Mouse (Mus musculus) stomach, embryonic 16.5 days (tissue): ENCODE results near the gene Keg1. TPM values are rescaled to one million over a fixed set of nuclear protein-coding genes. Genes with fewer than 3 reads are reported as not detected.
"Not testable (repeated sequence)": the region's sequence is repeated elsewhere in the genome, so short reads cannot be mapped to it uniquely, and the experiment has no call there.

ENCODE experiments used
- ATAC-seq: fragments of 200-750 bp; cut with Nextera tagmentation; 2 replicates; pipeline ENCODE4 v1.8.0; 2017; ENCODE audit warnings: moderate number of reproducible peaks, moderate TSS enrichment; ENCODE audit not compliant: insufficient read depth, low FRiP score
- H3K27ac ChIP-seq: fragments of 300-500 bp; sonication (generic); 2 replicates; pipeline ENCODE4 v1.5.1; 2014; ENCODE audit warnings: low read length
- H3K27me3 ChIP-seq: fragments of 300-500 bp; sonication (generic); 2 replicates; pipeline ENCODE4 v1.6.1; 2014; ENCODE audit warnings: low read length, control low read depth, mixed read lengths; ENCODE audit not compliant: control insufficient read depth, insufficient read depth
- H3K36me3 ChIP-seq: fragments of 300-500 bp; sonication (generic); 2 replicates; pipeline ENCODE4 v1.6.1; 2014; ENCODE audit warnings: low read length; ENCODE audit not compliant: control insufficient read depth, insufficient read depth
- H3K4me1 ChIP-seq: fragments of 300-500 bp; sonication (generic); 2 replicates; pipeline ENCODE4 v1.6.1; 2014; ENCODE audit warnings: low read length, control low read depth, mixed read lengths; ENCODE audit not compliant: control insufficient read depth, insufficient read depth
- H3K4me2 ChIP-seq: fragments of 300-500 bp; sonication (generic); 2 replicates; pipeline ENCODE4 v1.6.1; 2014; ENCODE audit warnings: low read depth, low read length, mixed read lengths
- H3K4me3 ChIP-seq: fragments of 300-500 bp; sonication (generic); replicated peaks from 2 replicates; pipeline ENCODE4 v1.5.1; 2014; ENCODE audit warnings: mild to moderate bottlenecking, low read length
- H3K9ac ChIP-seq: fragments of 300-500 bp; sonication (generic); 2 replicates; pipeline ENCODE4 v1.6.1; 2014; ENCODE audit warnings: low read length
- H3K9me3 ChIP-seq: fragments of 300-500 bp; sonication (generic); replicated peaks from 2 replicates; pipeline ENCODE4 v1.6.1; 2016; ENCODE audit warnings: low read length, control low read depth; ENCODE audit not compliant: control insufficient read depth
- WGBS: fragments of 180-500 bp; shearing (Covaris S2); extraction: QIAGEN DNeasy Blood & Tissue Kit; methylation state at CpG from one replicate; pipeline ENCODE4 v1.1.7; 2014; 5-methylcytosine and 5-hydroxymethylcytosine counted together
- polyA plus RNA-seq: library from polyadenylated mRNA; unstranded; fragments of >200 nt; fragmentation: Nextera tagmentation; extraction: Ambion mirVana; gene quantifications from 2 replicates; pipeline ENCODE4 v1.2.1, GENCODE M21; 2015

Gene Keg1
- polyA plus RNA-seq = 0.45 and 0.76 TPM in 2 replicates

DNA sequence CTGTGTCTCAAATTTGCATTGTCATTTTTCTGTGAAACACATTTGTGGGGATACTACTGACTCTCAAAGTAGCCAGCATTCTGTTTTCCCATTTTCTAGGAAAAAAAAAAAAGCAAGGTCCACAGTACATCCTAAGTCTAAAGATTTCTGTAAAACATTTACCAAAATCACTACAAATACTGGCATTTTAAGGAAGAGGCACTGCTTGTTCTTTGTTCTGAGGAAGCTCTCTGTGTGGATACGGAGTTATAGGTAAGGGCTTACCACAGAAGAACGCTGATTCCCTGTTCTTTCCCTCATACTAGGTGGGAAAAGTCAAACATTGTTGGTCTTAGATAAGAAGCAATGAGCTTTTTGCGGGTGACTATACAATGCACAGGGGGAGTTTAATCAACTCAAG lies at the start of gene Keg1:
Gene Keg1 (plus strand): TSS at position 197 of the 400 bp plus-strand sequence.
- H3K9me3 ChIP-seq = no peaks in the 10 kb centered on the region
- no peak within 1 kb of the TSS for H3K9ac ChIP-seq
- WGBS = 60% methylated on average over 3 of the region's 3 CpGs
- H3K27me3 ChIP-seq = no peaks in the 10 kb centered on the region
- no peak within 1 kb of the TSS for H3K27ac ChIP-seq
- no peaks in the 10 kb centered on the region for H3K36me3 ChIP-seq
- H3K4me3 ChIP-seq = no peak within 1 kb of the TSS
- no peak for ATAC-seq
- H3K4me1 ChIP-seq = no peaks in the 10 kb centered on the region
- H3K4me2 ChIP-seq = no peak within 1 kb of the TSS

DNA sequence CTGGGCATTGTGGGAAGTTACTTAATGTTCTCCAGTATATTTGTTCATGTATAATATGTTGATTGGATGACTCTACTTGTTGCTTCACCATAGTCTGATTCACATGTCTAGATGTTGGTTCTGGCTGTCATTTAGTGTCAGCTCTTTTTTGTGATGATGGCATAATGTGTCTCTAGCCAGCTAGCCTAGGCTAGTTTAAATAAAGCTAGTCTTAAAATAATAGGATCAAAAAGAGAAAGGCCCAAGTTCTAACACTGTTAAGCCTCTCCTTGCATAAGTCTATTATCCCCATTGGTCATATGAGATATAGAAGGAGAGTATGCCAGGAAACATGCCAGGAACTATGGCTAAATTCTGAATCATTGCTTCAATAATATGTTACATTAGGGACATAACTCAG lies 46.1 kb upstream of the Keg1 start:
- no peak overlapping the region for H3K4me3 ChIP-seq
- no peaks in the 10 kb centered on the region for H3K36me3 ChIP-seq
- no peak for ATAC-seq
- no peak overlapping the region for H3K27ac ChIP-seq
- no peaks in the 10 kb centered on the region for H3K9me3 ChIP-seq
- no peak overlapping the region for H3K4me2 ChIP-seq
- H3K9ac ChIP-seq = no peak overlapping the region
- H3K4me1 ChIP-seq = no peaks in the 10 kb centered on the region
- H3K27me3 ChIP-seq = no peaks in the 10 kb centered on the region

GRCm38 (mm10) chr19:12666156-12666555 lies 29.4 kb upstream of the Keg1 start:
- Histone ChIP-seq H3K9ac (no peak overlapping the region), H3K4me1 (no peaks in the 10 kb centered on the region), H3K4me3 (no peak overlapping the region), H3K4me2 (no peak overlapping the region), H3K36me3 (no peaks in the 10 kb centered on the region), H3K27me3 (no peaks in the 10 kb centered on the region), H3K27ac (no peak overlapping the region), H3K9me3 (no peaks in the 10 kb centered on the region)
- ATAC-seq = no peak
- WGBS = 76% methylated on average over 1 of the region's 1 CpGs

DNA sequence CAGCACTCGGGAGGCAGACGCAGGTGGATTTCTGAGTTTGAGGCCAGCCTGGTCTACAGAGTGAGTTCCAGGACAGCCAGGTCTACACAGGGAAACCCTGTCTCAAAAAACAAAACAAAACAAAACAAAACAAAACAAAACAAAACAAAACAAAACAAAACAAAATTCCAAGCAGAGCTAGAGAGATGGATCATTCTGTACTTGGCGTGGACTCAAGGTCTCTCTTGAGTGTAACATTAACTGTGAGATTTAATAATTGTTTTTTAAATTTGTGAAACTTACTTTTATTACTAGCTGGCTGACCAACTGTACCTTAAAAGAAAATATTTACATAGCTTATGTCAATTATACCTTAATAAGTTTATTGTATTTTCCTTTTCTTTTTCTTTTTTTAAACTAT lies 27.0 kb upstream of the Keg1 start:
- H3K36me3 ChIP-seq, H3K27me3 ChIP-seq, H3K9me3 ChIP-seq, H3K4me3 ChIP-seq, H3K4me1 ChIP-seq, ATAC-seq, H3K27ac ChIP-seq, H3K9ac ChIP-seq, H3K4me2 ChIP-seq: not testable (repeated sequence)
- WGBS = 93% methylated on average over 3 of the region's 3 CpGs

DNA sequence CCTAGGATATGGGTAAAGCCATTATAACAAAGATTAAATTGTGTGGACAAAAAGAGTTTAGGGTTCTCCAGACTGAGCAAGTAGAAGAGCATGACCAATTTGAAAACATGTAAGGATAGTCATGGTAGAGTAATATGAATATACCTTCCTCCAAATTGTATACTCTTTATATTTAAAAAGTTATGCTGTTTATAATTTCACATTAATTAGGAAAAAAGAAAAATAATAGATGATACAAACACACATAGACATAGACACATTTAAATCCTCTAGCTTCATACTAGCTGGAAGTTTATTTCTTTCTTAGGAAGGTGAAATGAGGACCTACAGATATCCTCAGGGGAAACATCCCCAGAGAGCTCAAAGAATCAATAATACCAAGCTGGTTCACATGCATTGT lies 25.4 kb upstream of the Keg1 start, which contains the start of gene Olfr1442:
Gene Olfr1442 (plus strand): TSS at position 301 of the 400 bp plus-strand sequence.
- H3K4me1 ChIP-seq = no peaks in the 10 kb centered on the region
- H3K27me3 ChIP-seq = no peaks in the 10 kb centered on the region
- no peaks in the 10 kb centered on the region for H3K36me3 ChIP-seq
- no peak within 1 kb of the TSS for H3K27ac ChIP-seq
- H3K4me3 ChIP-seq = no peak within 1 kb of the TSS
- H3K9ac ChIP-seq = no peak within 1 kb of the TSS
- H3K9me3 ChIP-seq = no peaks in the 10 kb centered on the region
- H3K4me2 ChIP-seq = no peak within 1 kb of the TSS
- ATAC-seq = no peak

- Histone ChIP-seq H3K27ac (no peak overlapping the region), H3K4me2 (no peak overlapping the region), H3K36me3 (no peaks in the 10 kb centered on the region), H3K4me1 (no peaks in the 10 kb centered on the region), H3K4me3 (no peak overlapping the region), H3K27me3 (no peaks in the 10 kb centered on the region), H3K9me3 (no peaks in the 10 kb centered on the region), H3K9ac (no peak overlapping the region)
- ATAC-seq = no peak
- 81% methylated on average over 4 of the region's 4 CpGs for WGBS
Observed at GRCm38 (mm10) chr19:12671051-12671450, 24.5 kb upstream of the Keg1 start.

- WGBS = 72% methylated on average over 3 of the region's 3 CpGs
- H3K27me3 ChIP-seq = no peaks in the 10 kb centered on the region
- ATAC-seq = no peak
- H3K4me1 ChIP-seq = no peaks in the 10 kb centered on the region
- H3K9me3 ChIP-seq = no peaks in the 10 kb centered on the region
- H3K36me3 ChIP-seq = no peaks in the 10 kb centered on the region
- H3K4me3 ChIP-seq = no peak within 1 kb of the TSS
- no peak within 1 kb of the TSS for H3K4me2 ChIP-seq
- H3K27ac ChIP-seq = no peak within 1 kb of the TSS
- no peak within 1 kb of the TSS for H3K9ac ChIP-seq
Observed at GRCm38 (mm10) chr19:12677812-12678211, 17.8 kb upstream of the Keg1 start, which contains the start of gene Olfr1443. Gene Olfr1443 (plus strand): TSS chr19:12678112.

GRCm38 (mm10) chr19:12684638-12685037 lies 10.9 kb upstream of the Keg1 start:
- Histone ChIP-seq H3K27ac (no peak overlapping the region), H3K9me3 (no peaks in the 10 kb centered on the region), H3K36me3 (no peaks in the 10 kb centered on the region), H3K9ac (no peak overlapping the region), H3K4me3 (no peak overlapping the region), H3K27me3 (no peaks in the 10 kb centered on the region), H3K4me2 (no peak overlapping the region), H3K4me1 (no peaks in the 10 kb centered on the region)
- no peak for ATAC-seq

DNA sequence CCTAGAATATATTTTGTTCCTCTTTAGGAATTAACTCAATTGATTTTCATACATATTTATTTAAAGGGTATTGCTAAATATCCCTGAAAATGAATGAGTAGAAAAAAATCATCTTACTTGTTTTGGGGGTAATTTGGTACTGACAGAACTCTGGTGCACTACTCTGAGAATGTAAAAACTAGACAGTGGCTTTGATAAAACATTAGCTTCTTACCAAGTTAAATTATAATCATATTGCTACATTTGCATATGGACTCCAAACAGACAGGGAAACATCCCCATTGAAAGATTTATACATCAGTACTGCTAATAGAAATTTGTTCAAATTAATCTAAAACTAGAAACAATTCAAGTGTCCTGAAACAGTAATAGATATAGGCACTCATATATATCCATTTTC lies 10.4 kb upstream of the Keg1 start:
- no peaks in the 10 kb centered on the region for H3K27me3 ChIP-seq
- H3K36me3 ChIP-seq = no peaks in the 10 kb centered on the region
- H3K9me3 ChIP-seq = no peaks in the 10 kb centered on the region
- H3K9ac ChIP-seq = no peak overlapping the region
- no peaks in the 10 kb centered on the region for H3K4me1 ChIP-seq
- H3K27ac ChIP-seq = no peak overlapping the region
- no peak overlapping the region for H3K4me3 ChIP-seq
- H3K4me2 ChIP-seq = no peak overlapping the region
- ATAC-seq = no peak

DNA sequence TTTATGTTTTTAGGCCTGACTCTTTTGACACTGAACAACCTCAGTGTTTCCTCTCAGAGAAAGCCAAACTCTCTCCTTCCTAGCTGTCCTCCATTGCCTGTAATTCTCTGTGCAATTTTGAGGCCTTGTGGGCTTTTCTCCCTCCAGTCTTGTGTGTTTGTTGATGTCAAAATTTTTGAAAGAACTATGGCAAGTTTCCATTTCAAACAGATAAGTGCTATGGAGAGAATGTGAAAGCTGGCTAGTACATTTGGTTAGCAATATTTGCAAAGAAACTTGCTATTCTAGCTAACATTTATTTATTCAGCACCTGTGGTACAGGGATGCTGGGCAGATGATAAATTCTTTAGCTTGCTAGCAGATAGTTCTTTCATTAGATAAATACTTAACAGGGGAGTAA lies 635 bp downstream of the Keg1 start:
- Histone ChIP-seq H3K36me3 (no peaks in the 10 kb centered on the region), H3K4me2 (no peak overlapping the region), H3K27me3 (no peaks in the 10 kb centered on the region), H3K4me1 (no peaks in the 10 kb centered on the region), H3K9ac (no peak overlapping the region), H3K27ac (no peak overlapping the region), H3K9me3 (no peaks in the 10 kb centered on the region), H3K4me3 (no peak overlapping the region)
- no peak for ATAC-seq
